Mouse (Mus musculus) megakaryocyte-erythroid progenitor cell, adult 5-6 weeks (primary cell): ENCODE data around the gene Dis3. TPM values are rescaled to one million over a fixed set of nuclear protein-coding genes. Genes with fewer than 3 reads are reported as not detected.

Experiments
- total RNA-seq, 2 experiments: library from RNA; stranded (forward) in 1 of 2; stranded (reverse) in 1 of 2; fragments of 200-1000, 215-1000 nt in 1 of 2; fragments of >200 nt in 1 of 2; fragmentation: Nextera tagmentation in 1 of 2; gene quantifications; 2 replicates each; pipeline ENCODE4 v1.2.3; 2014 to 2017

The Dis3 gene
- total RNA-seq, 2 experiments from 2014 or later = 62.6 to 121 TPM

Other genes with a start within 250 kb of the Dis3 start
- gene Rpl36a-ps1, start 105.5 kb downstream of the Dis3 start, total RNA-seq (2014; fragmentation: Nextera tagmentation) = 37.5 and 41.1 TPM in 2 replicates
- 8.1 and 34.3 TPM in 2 replicates for gene Rpl36a-ps1, start 105.5 kb downstream of the Dis3 start, total RNA-seq (2017)
- gene Mzt1, start 53.6 kb downstream of the Dis3 start, total RNA-seq (2014; fragmentation: Nextera tagmentation) = 63.8 and 87.8 TPM in 2 replicates
- gene Mzt1, start 53.6 kb downstream of the Dis3 start, total RNA-seq (2017) = 70.9 and 73.3 TPM in 2 replicates
- gene Bora, start 53.5 kb downstream of the Dis3 start, total RNA-seq (2014; fragmentation: Nextera tagmentation) = 80.4 and 93.7 TPM in 2 replicates
- gene Bora, start 53.5 kb downstream of the Dis3 start, total RNA-seq (2017) = 82.5 and 90.6 TPM in 2 replicates
- gene Pibf1, start 346 bp downstream of the Dis3 start, total RNA-seq (2014; fragmentation: Nextera tagmentation) = 22.5 and 26.2 TPM in 2 replicates
- gene Pibf1, start 346 bp downstream of the Dis3 start, total RNA-seq (2017) = 41.6 and 57.4 TPM in 2 replicates
- 3.3 and 3.4 TPM in 2 replicates for gene Klf5, start 198.9 kb upstream of the Dis3 start, total RNA-seq (2014; fragmentation: Nextera tagmentation)
- 0.46 and 3.1 TPM in 2 replicates for gene Klf5, start 198.9 kb upstream of the Dis3 start, total RNA-seq (2017)